Mouse (Mus musculus): ENCODE results near the gene Nfyc.

- TF ChIP-seq CTCF (IDR thresholded peaks at IDR 0.05; ENCODE audit: insufficient read depth, low read depth, low read length): no peak
- no peak for TF ChIP-seq POLR2A (IDR thresholded peaks at IDR 0.05; ENCODE audit: insufficient read depth, low read depth, low read length)
Measured at GRCm38 (mm10) chr4:120792918-120793317, 38.5 kb downstream of the Nfyc start.

Measured in olfactory bulb, adult 2 months (tissue).